Mouse (Mus musculus) hindbrain, embryonic 11.5 days (tissue): ENCODE data around the gene Lpxn. TPM values are rescaled to one million over a fixed set of nuclear protein-coding genes. Genes with fewer than 3 reads are reported as not detected.

Source experiments
- ATAC-seq: fragments of 200-750 bp; cut with Nextera tagmentation; 2 replicates; pipeline ENCODE4 v1.8.0; 2017; ENCODE audit warnings: mild to moderate bottlenecking, moderate TSS enrichment, moderate library complexity; ENCODE audit not compliant: low FRiP score
- DNase-seq: peaks from one replicate; pipeline ENCODE4 v3.0.0-alpha.2; 2015; ENCODE audit warnings: low spot score
- H3K27ac ChIP-seq: fragments of 300-500 bp; sonication (generic); 2 replicates; pipeline ENCODE4 v1.5.1; 2014; ENCODE audit warnings: mild to moderate bottlenecking, low read depth, low read length
- H3K27me3 ChIP-seq: fragments of 300-500 bp; sonication (generic); 2 replicates; pipeline ENCODE4 v1.6.1; 2014; ENCODE audit warnings: mild to moderate bottlenecking, low read length, moderate library complexity, mixed read lengths; ENCODE audit not compliant: control insufficient read depth, insufficient read depth
- H3K36me3 ChIP-seq: fragments of 300-500 bp; sonication (generic); 2 replicates; pipeline ENCODE4 v1.6.1; 2014; ENCODE audit warnings: mild to moderate bottlenecking, low read length, moderate library complexity, mixed read lengths; ENCODE audit not compliant: control insufficient read depth, insufficient read depth
- H3K4me1 ChIP-seq: fragments of 300-500 bp; sonication (generic); replicated peaks from 2 replicates; pipeline ENCODE4 v1.6.1; 2014; ENCODE audit warnings: low read length, mixed read lengths; ENCODE audit not compliant: control insufficient read depth, insufficient read depth
- H3K4me2 ChIP-seq: fragments of 300-500 bp; sonication (generic); replicated peaks from 2 replicates; pipeline ENCODE4 v1.6.1; 2014; ENCODE audit warnings: mild to moderate bottlenecking, low read depth, low read length
- H3K4me3 ChIP-seq: fragments of 300-500 bp; sonication (generic); 2 replicates; pipeline ENCODE4 v1.5.1; 2014; ENCODE audit warnings: low read depth, low read length
- H3K9ac ChIP-seq: fragments of 300-500 bp; sonication (generic); 2 replicates; pipeline ENCODE4 v1.6.1; 2014; ENCODE audit warnings: low read depth, low read length
- H3K9me3 ChIP-seq: fragments of 300-500 bp; sonication (generic); 2 replicates; pipeline ENCODE4 v1.6.1; 2016; ENCODE audit warnings: low read length; ENCODE audit not compliant: control insufficient read depth
- WGBS: fragments of 180-500 bp; shearing (Covaris S2); extraction: QIAGEN DNeasy Blood & Tissue Kit; methylation state at CpG from one replicate; pipeline ENCODE4 v1.1.7; 2014; 5-methylcytosine and 5-hydroxymethylcytosine counted together
- polyA plus RNA-seq: library from polyadenylated mRNA; unstranded; fragments of >200 nt; fragmentation: Nextera tagmentation; extraction: Ambion mirVana; gene quantifications from 2 replicates; pipeline ENCODE4 v1.2.1, GENCODE M21; 2014

Gene Lpxn
- polyA plus RNA-seq, 1 experiment from 2014 or later, result 1.4 TPM

- no peak for ATAC-seq
- DNase-seq, result no peak
- Histone ChIP-seq H3K4me2 (no peak overlapping the region), H3K27me3 (no peaks in the 10 kb centered on the region), H3K9me3 (no peaks in the 10 kb centered on the region), H3K36me3 (no peaks in the 10 kb centered on the region), H3K27ac (no peak overlapping the region), H3K4me3 (no peak overlapping the region), H3K4me1 (no peaks in the 10 kb centered on the region), H3K9ac (no peak overlapping the region)
- 85% methylated on average over 3 of the region's 3 CpGs for WGBS
Measured at GRCm38 (mm10) chr19:12799081-12799480, 3.1 kb downstream of the Lpxn start.

DNA sequence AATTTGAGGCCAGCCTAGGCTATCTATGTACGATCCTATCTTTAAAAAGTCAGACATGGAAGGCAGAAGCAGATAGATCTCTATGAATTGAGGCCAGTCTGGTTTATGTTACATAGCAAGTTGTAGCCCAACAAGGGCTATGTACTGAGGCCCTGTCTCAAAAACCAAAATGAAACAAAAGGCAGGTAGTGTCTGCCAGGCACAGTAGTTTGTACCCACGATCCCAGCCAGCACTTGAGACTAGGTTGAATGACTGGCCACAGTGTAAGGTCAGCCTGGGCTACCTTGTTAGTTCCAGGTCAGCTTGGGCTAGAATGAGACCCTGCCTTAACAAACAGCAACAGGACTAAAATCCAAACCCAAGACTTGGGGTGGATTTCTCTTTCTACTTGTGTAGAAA is 4.6 kb downstream of the Lpxn start:
- 81% methylated on average over 2 of the region's 2 CpGs for WGBS
- no peak overlapping the region for H3K4me3 ChIP-seq
- no peaks in the 10 kb centered on the region for H3K9me3 ChIP-seq
- no peak for ATAC-seq
- H3K9ac ChIP-seq, result no peak overlapping the region
- H3K4me2 ChIP-seq, result no peak overlapping the region
- H3K27ac ChIP-seq, result no peak overlapping the region
- no peaks in the 10 kb centered on the region for H3K4me1 ChIP-seq
- DNase-seq, result no peak
- no peaks in the 10 kb centered on the region for H3K36me3 ChIP-seq
- no peaks in the 10 kb centered on the region for H3K27me3 ChIP-seq

GRCm38 (mm10) chr19:12801046-12801445 is 5.1 kb downstream of the Lpxn start:
- Histone ChIP-seq H3K9ac (no peak overlapping the region), H3K9me3 (no peaks in the 10 kb centered on the region), H3K27ac (no peak overlapping the region), H3K27me3 (no peaks in the 10 kb centered on the region), H3K4me1 (no peaks in the 10 kb centered on the region), H3K4me2 (no peak overlapping the region), H3K36me3 (no peaks in the 10 kb centered on the region), H3K4me3 (no peak overlapping the region)
- ATAC-seq (no peak), DNase-seq (no peak)
- 84% methylated on average over 3 of the region's 3 CpGs for WGBS

DNA sequence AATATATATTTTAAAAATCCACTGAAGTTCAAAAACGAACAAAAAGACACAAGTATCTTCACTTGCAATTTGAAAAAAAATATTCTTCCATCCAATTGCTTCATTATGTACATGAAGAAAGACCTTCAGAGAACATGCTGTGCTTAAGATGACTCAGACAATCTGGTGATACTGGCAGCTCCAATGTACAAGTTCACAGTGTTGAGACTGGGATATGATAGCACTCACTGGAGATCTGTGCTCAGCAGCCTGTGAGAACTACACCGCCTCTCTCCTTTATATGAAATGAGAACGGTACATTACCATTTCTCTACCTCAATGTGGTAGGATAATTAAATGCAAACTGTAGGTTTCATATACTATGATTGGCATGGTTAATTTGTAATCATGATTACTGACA is 6.8 kb downstream of the Lpxn start:
- 80% methylated on average over 3 of the region's 3 CpGs for WGBS

GRCm38 (mm10) chr19:12804237-12804636 is 8.2 kb downstream of the Lpxn start:
- 77% methylated on average over 1 of the region's 1 CpGs for WGBS
- H3K9me3 ChIP-seq, result no peaks in the 10 kb centered on the region
- no peak for DNase-seq

More for the DNA sequence above, 6.8 kb downstream of the Lpxn start:
- Histone ChIP-seq H3K9ac (no peak overlapping the region), H3K9me3 (no peaks in the 10 kb centered on the region), H3K4me3 (no peak overlapping the region), H3K4me2 (no peak overlapping the region), H3K36me3 (no peaks in the 10 kb centered on the region), H3K27ac (no peak overlapping the region), H3K4me1 (no peaks in the 10 kb centered on the region), H3K27me3 (no peaks in the 10 kb centered on the region)
- no peak for DNase-seq
- no peak for ATAC-seq

DNA sequence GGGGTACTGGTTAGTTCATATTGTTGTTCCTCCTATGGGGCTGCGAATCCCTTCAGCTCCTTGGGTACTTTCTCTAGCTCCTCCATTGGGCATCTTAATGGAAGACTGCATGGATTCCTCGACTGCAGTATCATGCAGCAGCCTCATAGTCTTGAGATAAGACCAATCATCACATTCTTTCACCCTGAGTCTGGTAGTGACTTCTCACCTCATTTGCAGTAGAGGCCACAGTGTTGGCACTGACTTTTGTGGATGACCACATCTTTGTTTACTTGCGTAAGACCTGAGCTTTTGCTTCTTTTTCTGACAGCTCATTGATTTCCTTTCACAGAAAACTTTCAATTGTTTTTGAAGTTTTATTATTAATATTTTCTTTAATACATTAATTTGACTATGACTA is 9.7 kb downstream of the Lpxn start:
- 93% methylated on average over 3 of the region's 3 CpGs for WGBS
- ATAC-seq, result no peak

More at GRCm38 (mm10) chr19:12804237-12804636, 8.2 kb downstream of the Lpxn start:
- no peak for ATAC-seq
- H3K27ac ChIP-seq, result no peak overlapping the region
- H3K9ac ChIP-seq, result no peak overlapping the region
- H3K4me1 ChIP-seq, result no peaks in the 10 kb centered on the region
- no peaks in the 10 kb centered on the region for H3K36me3 ChIP-seq
- no peak overlapping the region for H3K4me2 ChIP-seq
- H3K4me3 ChIP-seq, result no peak overlapping the region
- no peaks in the 10 kb centered on the region for H3K27me3 ChIP-seq

DNA sequence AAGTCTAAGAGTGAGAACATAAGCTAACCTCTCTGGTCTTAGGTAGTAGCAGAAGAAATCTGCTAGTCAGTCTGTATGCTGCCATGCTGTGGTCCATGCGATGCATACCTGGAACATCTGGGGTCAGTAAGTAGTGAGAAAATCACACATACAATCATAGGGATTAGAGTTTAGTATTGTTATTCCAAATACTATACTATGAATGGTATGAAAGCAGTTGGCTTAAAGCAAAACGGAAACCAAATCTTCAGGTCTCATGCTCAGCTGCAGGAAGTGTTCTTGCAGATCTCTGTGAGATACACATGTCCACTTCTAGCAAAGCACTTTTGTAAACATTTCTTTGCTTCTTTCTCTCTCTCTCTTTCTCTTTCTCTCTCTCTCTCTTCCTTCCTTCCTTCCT is 10.2 kb downstream of the Lpxn start:
- Histone ChIP-seq H3K9me3 (no peaks in the 10 kb centered on the region), H3K4me3 (no peak overlapping the region), H3K27ac (no peak overlapping the region), H3K4me2 (no peak overlapping the region), H3K4me1 (no peaks in the 10 kb centered on the region), H3K27me3 (no peaks in the 10 kb centered on the region), H3K36me3 (no peaks in the 10 kb centered on the region), H3K9ac (no peak overlapping the region)
- no peak for DNase-seq
- ATAC-seq, result no peak
- 79% methylated on average over 2 of the region's 2 CpGs for WGBS

More for the DNA sequence above, 9.7 kb downstream of the Lpxn start:
- H3K4me2 ChIP-seq, result no peak overlapping the region
- no peaks in the 10 kb centered on the region for H3K36me3 ChIP-seq
- no peaks in the 10 kb centered on the region for H3K9me3 ChIP-seq
- no peak overlapping the region for H3K4me3 ChIP-seq
- H3K9ac ChIP-seq, result no peak overlapping the region
- H3K27me3 ChIP-seq, result no peaks in the 10 kb centered on the region
- no peak for DNase-seq
- no peaks in the 10 kb centered on the region for H3K4me1 ChIP-seq
- no peak overlapping the region for H3K27ac ChIP-seq

- no peak overlapping the region for H3K4me3 ChIP-seq
- H3K9me3 ChIP-seq, result no peaks in the 10 kb centered on the region
- WGBS, result 88% methylated on average over 1 of the region's 1 CpGs
- no peak for DNase-seq
- no peak overlapping the region for H3K27ac ChIP-seq
- H3K4me1 ChIP-seq, result no peaks in the 10 kb centered on the region
- no peak overlapping the region for H3K9ac ChIP-seq
- H3K36me3 ChIP-seq, result no peaks in the 10 kb centered on the region
- no peaks in the 10 kb centered on the region for H3K27me3 ChIP-seq
- no peak for ATAC-seq
- H3K4me2 ChIP-seq, result no peak overlapping the region
Measured at GRCm38 (mm10) chr19:12812644-12813364, 16.8 kb downstream of the Lpxn start.

DNA sequence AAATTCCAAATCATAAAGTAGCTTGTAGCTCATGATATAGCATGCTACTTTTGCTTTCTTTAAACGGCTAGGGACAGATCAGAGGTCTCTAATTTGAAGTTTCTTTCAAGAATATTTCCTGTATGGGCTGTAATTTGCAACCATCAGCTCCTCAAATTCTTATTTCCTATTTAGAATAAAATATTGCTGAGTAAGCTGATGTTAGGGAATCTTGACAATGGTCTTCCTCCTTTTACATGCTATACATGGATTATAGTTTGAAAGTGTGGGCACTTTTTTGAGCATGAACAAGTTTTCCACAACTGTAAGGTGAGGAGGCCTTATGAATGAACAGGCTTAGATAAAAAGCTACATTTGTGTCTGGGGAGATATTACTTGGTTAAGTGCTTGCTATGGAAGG is 17.9 kb downstream of the Lpxn start:
- Histone ChIP-seq H3K4me3 (no peak overlapping the region), H3K27me3 (no peaks in the 10 kb centered on the region), H3K9ac (no peak overlapping the region), H3K4me2 (no peak overlapping the region), H3K36me3 (no peaks in the 10 kb centered on the region), H3K4me1 (no peaks in the 10 kb centered on the region), H3K27ac (no peak overlapping the region), H3K9me3 (no peaks in the 10 kb centered on the region)
- DNase-seq (no peak), ATAC-seq (no peak)
- 76% methylated on average over 1 of the region's 1 CpGs for whole genome bisulfite sequencing
